Mouse (Mus musculus): Measurements from ENCODE around the gene Ucma. TPM values are rescaled to one million over a fixed set of nuclear protein-coding genes. Genes with fewer than 3 reads are reported as not detected.
"Not testable (repeated sequence)": the region's sequence is repeated elsewhere in the genome, so short reads cannot be mapped to it uniquely, and the experiment has no call there.

The Ucma gene
- polyA plus RNA-seq (2015; fragmentation: Nextera tagmentation; extraction: Ambion mirVana) = 0.56 and 0.57 TPM in 2 replicates

GRCm38 (mm10) chr2:4975807-4976206 is at the start of gene Ucma:
TSS of gene Ucma (plus strand) at chr2:4976122.
- H3K36me3 ChIP-seq (replicated peaks) = no peaks in the 10 kb centered on the region
- H3K4me2 ChIP-seq = no peak within 1 kb of the TSS
- H3K9ac ChIP-seq = no peak within 1 kb of the TSS
- H3K9me3 ChIP-seq = no peaks in the 10 kb centered on the region
- 72% methylated on average over 5 of the region's 5 CpGs for WGBS
- no peaks in the 10 kb centered on the region for H3K4me1 ChIP-seq
- ATAC-seq (replicated peaks) = no peak
- no peaks in the 10 kb centered on the region for H3K27me3 ChIP-seq (replicated peaks)
- no peak within 1 kb of the TSS for H3K4me3 ChIP-seq
- H3K27ac ChIP-seq = no peak within 1 kb of the TSS

GRCm38 (mm10) chr2:4927391-4927790 is 48.5 kb upstream of the Ucma start:
- H3K9ac ChIP-seq = no peak overlapping the region
- no peak for ATAC-seq (replicated peaks)
- no peak overlapping the region for H3K4me2 ChIP-seq
- no peaks in the 10 kb centered on the region for H3K27me3 ChIP-seq (replicated peaks)
- no peak overlapping the region for H3K27ac ChIP-seq
- no peak overlapping the region for H3K4me3 ChIP-seq
- no peaks in the 10 kb centered on the region for H3K4me1 ChIP-seq
- no peaks in the 10 kb centered on the region for H3K9me3 ChIP-seq
- WGBS = 85% methylated on average over 3 of the region's 3 CpGs
- H3K36me3 ChIP-seq (replicated peaks) = 0 out of 2 replicates have a peak, but pooled peaks cover 8% of the 10 kb centered on the region

- no peak overlapping the region for H3K4me2 ChIP-seq
- no peak for ATAC-seq (replicated peaks)
- 91% methylated on average over 2 of the region's 2 CpGs for WGBS
- H3K36me3 ChIP-seq (replicated peaks) = 0 out of 2 replicates have a peak, but pooled peaks cover 8% of the 10 kb centered on the region
- H3K4me3 ChIP-seq = no peak overlapping the region
- H3K27ac ChIP-seq = no peak overlapping the region
- no peaks in the 10 kb centered on the region for H3K4me1 ChIP-seq
- H3K27me3 ChIP-seq (replicated peaks) = no peaks in the 10 kb centered on the region
- H3K9me3 ChIP-seq = no peaks in the 10 kb centered on the region
- H3K9ac ChIP-seq = no peak overlapping the region
Measured at GRCm38 (mm10) chr2:4929230-4929629, 46.7 kb upstream of the Ucma start.

GRCm38 (mm10) chr2:4934516-4934915 is 41.4 kb upstream of the Ucma start:
- H3K9ac ChIP-seq = no peak overlapping the region
- ATAC-seq (replicated peaks) = no peak
- no peak overlapping the region for H3K27ac ChIP-seq
- no peak overlapping the region for H3K4me2 ChIP-seq
- H3K36me3 ChIP-seq (replicated peaks) = peaks cover 17% of the 10 kb centered on the region
- 93% methylated on average over 9 of the region's 9 CpGs for WGBS
- H3K27me3 ChIP-seq (replicated peaks) = no peaks in the 10 kb centered on the region
- no peaks in the 10 kb centered on the region for H3K9me3 ChIP-seq
- H3K4me3 ChIP-seq = no peak overlapping the region
- no peaks in the 10 kb centered on the region for H3K4me1 ChIP-seq

- Histone ChIP-seq H3K27me3 (replicated peaks) (no peaks in the 10 kb centered on the region), H3K4me2 (no peak overlapping the region), H3K27ac (no peak overlapping the region), H3K4me3 (no peak overlapping the region), H3K4me1 (no peaks in the 10 kb centered on the region), H3K9ac (no peak overlapping the region), H3K36me3 (replicated peaks) (peaks cover 12% of the 10 kb centered on the region), H3K9me3 (no peaks in the 10 kb centered on the region)
- WGBS = 95% methylated on average over 7 of the region's 7 CpGs
- ATAC-seq (replicated peaks) = no peak
Measured at GRCm38 (mm10) chr2:4937931-4938330, 38.0 kb upstream of the Ucma start.

- Histone ChIP-seq H3K9me3 (peaks cover 3% of the 10 kb centered on the region; the same call in 1 of the 2 replicates), H3K27ac (no peak overlapping the region), H3K4me3 (no peak overlapping the region), H3K9ac (no peak overlapping the region), H3K27me3 (replicated peaks) (no peaks in the 10 kb centered on the region), H3K4me1 (no peaks in the 10 kb centered on the region), H3K4me2 (no peak overlapping the region), H3K36me3 (replicated peaks) (peaks cover 12% of the 10 kb centered on the region)
- 93% methylated on average over 11 of the region's 11 CpGs for WGBS
- ATAC-seq (replicated peaks) = no peak
Measured at GRCm38 (mm10) chr2:4940861-4941260, 35.1 kb upstream of the Ucma start.

GRCm38 (mm10) chr2:4949691-4950090 is 26.2 kb upstream of the Ucma start:
- ATAC-seq (replicated peaks); H3K27ac ChIP-seq; H3K9ac ChIP-seq; H3K9me3 ChIP-seq; H3K27me3 ChIP-seq (replicated peaks); H3K36me3 ChIP-seq (replicated peaks); H3K4me1 ChIP-seq; H3K4me2 ChIP-seq; H3K4me3 ChIP-seq: not testable (repeated sequence)
- WGBS = 91% methylated on average over 8 of the region's 8 CpGs

GRCm38 (mm10) chr2:4950986-4951385 is 24.9 kb upstream of the Ucma start:
- H3K9ac ChIP-seq = no peak overlapping the region
- no peaks in the 10 kb centered on the region for H3K27me3 ChIP-seq (replicated peaks)
- no peaks in the 10 kb centered on the region for H3K9me3 ChIP-seq
- no peak for ATAC-seq (replicated peaks)
- H3K27ac ChIP-seq = no peak overlapping the region
- no peak overlapping the region for H3K4me3 ChIP-seq
- H3K4me2 ChIP-seq = no peak overlapping the region
- no peaks in the 10 kb centered on the region for H3K36me3 ChIP-seq (replicated peaks)
- H3K4me1 ChIP-seq = no peaks in the 10 kb centered on the region
- 90% methylated on average over 2 of the region's 2 CpGs for WGBS

- no peaks in the 10 kb centered on the region for H3K4me1 ChIP-seq
- no peak overlapping the region for H3K27ac ChIP-seq
- no peak overlapping the region for H3K4me2 ChIP-seq
- H3K36me3 ChIP-seq (replicated peaks) = no peaks in the 10 kb centered on the region
- no peaks in the 10 kb centered on the region for H3K9me3 ChIP-seq
- no peak for ATAC-seq (replicated peaks)
- no peak overlapping the region for H3K4me3 ChIP-seq
- WGBS = 85% methylated on average over 6 of the region's 6 CpGs
- H3K27me3 ChIP-seq (replicated peaks) = no peaks in the 10 kb centered on the region
- H3K9ac ChIP-seq = no peak overlapping the region
Measured at GRCm38 (mm10) chr2:4954216-4954760, 21.6 kb upstream of the Ucma start.

GRCm38 (mm10) chr2:4958039-4958438 is 17.9 kb upstream of the Ucma start:
- H3K4me3 ChIP-seq = no peak overlapping the region
- H3K9me3 ChIP-seq = no peaks in the 10 kb centered on the region
- no peak overlapping the region for H3K9ac ChIP-seq
- no peaks in the 10 kb centered on the region for H3K4me1 ChIP-seq
- H3K27ac ChIP-seq = no peak overlapping the region
- 90% methylated on average over 12 of the region's 12 CpGs for WGBS
- H3K27me3 ChIP-seq (replicated peaks) = no peaks in the 10 kb centered on the region
- no peak for ATAC-seq (replicated peaks)
- no peaks in the 10 kb centered on the region for H3K36me3 ChIP-seq (replicated peaks)
- H3K4me2 ChIP-seq = no peak overlapping the region

- ATAC-seq (replicated peaks) = no peak
- Histone ChIP-seq H3K36me3 (replicated peaks) (no peaks in the 10 kb centered on the region), H3K4me1 (no peaks in the 10 kb centered on the region), H3K27me3 (replicated peaks) (no peaks in the 10 kb centered on the region), H3K4me2 (no peak overlapping the region), H3K27ac (no peak overlapping the region), H3K4me3 (no peak overlapping the region), H3K9me3 (no peaks in the 10 kb centered on the region), H3K9ac (no peak overlapping the region)
- WGBS = 94% methylated on average over 2 of the region's 2 CpGs
Measured at GRCm38 (mm10) chr2:4967806-4968205, 8.1 kb upstream of the Ucma start.

GRCm38 (mm10) chr2:4969083-4969482 is 6.8 kb upstream of the Ucma start:
- H3K9me3 ChIP-seq = no peaks in the 10 kb centered on the region
- no peak for ATAC-seq (replicated peaks)
- WGBS = 92% methylated on average over 1 of the region's 2 CpGs
- H3K4me1 ChIP-seq = no peaks in the 10 kb centered on the region
- no peak overlapping the region for H3K9ac ChIP-seq
- no peaks in the 10 kb centered on the region for H3K27me3 ChIP-seq (replicated peaks)
- H3K27ac ChIP-seq = no peak overlapping the region
- no peak overlapping the region for H3K4me3 ChIP-seq
- no peak overlapping the region for H3K4me2 ChIP-seq
- no peaks in the 10 kb centered on the region for H3K36me3 ChIP-seq (replicated peaks)

- Histone ChIP-seq H3K4me2 (no peak overlapping the region), H3K4me3 (no peak overlapping the region), H3K36me3 (replicated peaks) (no peaks in the 10 kb centered on the region), H3K27ac (no peak overlapping the region), H3K9ac (no peak overlapping the region), H3K27me3 (replicated peaks) (no peaks in the 10 kb centered on the region), H3K9me3 (no peaks in the 10 kb centered on the region), H3K4me1 (no peaks in the 10 kb centered on the region)
- 36% methylated on average over 8 of the region's 8 CpGs for whole genome bisulfite sequencing
- no peak for ATAC-seq (replicated peaks)
Measured at GRCm38 (mm10) chr2:4978091-4978490, 2.2 kb downstream of the Ucma start.

All from midbrain, embryonic 15.5 days (tissue).